Mouse (Mus musculus): ENCODE results near the gene Oxld1. TPM values are rescaled to one million over a fixed set of nuclear protein-coding genes. Genes with fewer than 3 reads are reported as not detected.
"Not testable (repeated sequence)": the region's sequence is repeated elsewhere in the genome, so short reads cannot be mapped to it uniquely, and the experiment has no call there.

The Oxld1 gene
- polyA plus RNA-seq, 1 experiment from 2014 or later, result 19.6 TPM

- peaks cover 20% of the 10 kb centered on the region for H3K36me3 ChIP-seq (ENCODE audit: control insufficient read depth, insufficient read depth, low read length)
- WGBS (ENCODE audit: insufficient replicate concordance), result 68% methylated on average over 9 of the region's 9 CpGs
- H3K9me3 ChIP-seq (replicated peaks; ENCODE audit: control insufficient read depth, low read length), result no peaks in the 10 kb centered on the region
- no peak for ATAC-seq (replicated peaks; ENCODE audit: insufficient number of reproducible peaks, low FRiP score, low TSS enrichment)
- no peak overlapping the region for H3K4me3 ChIP-seq (ENCODE audit: low read depth, low read length)
- H3K9ac ChIP-seq (ENCODE audit: low read depth, low read length), result no peak overlapping the region
- H3K4me2 ChIP-seq, result no peak overlapping the region
- no peak overlapping the region; the same call in 1 of the 2 replicates for H3K27ac ChIP-seq (ENCODE audit: low read depth, low read length)
- H3K4me1 ChIP-seq (ENCODE audit: control insufficient read depth, insufficient read depth, low read length), result no peaks in the 10 kb centered on the region
- no peaks in the 10 kb centered on the region for H3K27me3 ChIP-seq (ENCODE audit: control insufficient read depth, insufficient read depth, low read length)
These were observed 34.1 kb downstream of the Oxld1 start for GRCm38 (mm10) chr11:120423569-120424295.

- ATAC-seq (replicated peaks; ENCODE audit: insufficient number of reproducible peaks, low FRiP score, low TSS enrichment), result no peak
- Histone ChIP-seq H3K4me3 (ENCODE audit: low read depth, low read length) (no peak overlapping the region), H3K27me3 (ENCODE audit: control insufficient read depth, insufficient read depth, low read length) (no peaks in the 10 kb centered on the region), H3K9me3 (replicated peaks; ENCODE audit: control insufficient read depth, low read length) (no peaks in the 10 kb centered on the region), H3K36me3 (ENCODE audit: control insufficient read depth, insufficient read depth, low read length) (peaks cover 19% of the 10 kb centered on the region), H3K4me1 (ENCODE audit: control insufficient read depth, insufficient read depth, low read length) (no peaks in the 10 kb centered on the region), H3K4me2 (no peak overlapping the region), H3K27ac (ENCODE audit: low read depth, low read length) (peak overlapping the region; percentile 29; the same call in 1 of the 2 replicates), H3K9ac (ENCODE audit: low read depth, low read length) (no peak overlapping the region)
- WGBS (ENCODE audit: insufficient replicate concordance), result 84% methylated on average over 13 of the region's 13 CpGs
These were observed 35.0 kb downstream of the Oxld1 start for GRCm38 (mm10) chr11:120422651-120423568.

GRCm38 (mm10) chr11:120418592-120418991 is 39.3 kb downstream of the Oxld1 start:
- no peak for ATAC-seq (replicated peaks; ENCODE audit: insufficient number of reproducible peaks, low FRiP score, low TSS enrichment)
- Histone ChIP-seq H3K27me3 (ENCODE audit: control insufficient read depth, insufficient read depth, low read length) (no peaks in the 10 kb centered on the region), H3K4me1 (ENCODE audit: control insufficient read depth, insufficient read depth, low read length) (no peaks in the 10 kb centered on the region), H3K4me3 (ENCODE audit: low read depth, low read length) (no peak overlapping the region), H3K9ac (ENCODE audit: low read depth, low read length) (no peak overlapping the region), H3K4me2 (no peak overlapping the region), H3K27ac (ENCODE audit: low read depth, low read length) (no peak overlapping the region), H3K9me3 (replicated peaks; ENCODE audit: control insufficient read depth, low read length) (no peaks in the 10 kb centered on the region), H3K36me3 (ENCODE audit: control insufficient read depth, insufficient read depth, low read length) (peaks cover 19% of the 10 kb centered on the region)
- 94% methylated on average over 1 of the region's 1 CpGs for WGBS (ENCODE audit: insufficient replicate concordance)

- Histone ChIP-seq H3K4me2 (no peak overlapping the region), H3K9ac (ENCODE audit: low read depth, low read length) (no peak overlapping the region), H3K27ac (ENCODE audit: low read depth, low read length) (no peak overlapping the region), H3K9me3 (replicated peaks; ENCODE audit: control insufficient read depth, low read length) (no peaks in the 10 kb centered on the region), H3K4me1 (ENCODE audit: control insufficient read depth, insufficient read depth, low read length) (no peaks in the 10 kb centered on the region), H3K27me3 (ENCODE audit: control insufficient read depth, insufficient read depth, low read length) (no peaks in the 10 kb centered on the region), H3K4me3 (ENCODE audit: low read depth, low read length) (no peak overlapping the region), H3K36me3 (ENCODE audit: control insufficient read depth, insufficient read depth, low read length) (peaks cover 24% of the 10 kb centered on the region)
- no peak for ATAC-seq (replicated peaks; ENCODE audit: insufficient number of reproducible peaks, low FRiP score, low TSS enrichment)
- 79% methylated on average over 7 of the region's 7 CpGs for WGBS (ENCODE audit: insufficient replicate concordance)
These were observed 40.0 kb downstream of the Oxld1 start for GRCm38 (mm10) chr11:120417852-120418251.

GRCm38 (mm10) chr11:120413621-120414020 is 44.2 kb downstream of the Oxld1 start:
- H3K36me3 ChIP-seq (ENCODE audit: control insufficient read depth, insufficient read depth, low read length), result peaks cover 41% of the 10 kb centered on the region
- not testable (repeated sequence) for H3K4me2 ChIP-seq; H3K4me3 ChIP-seq (ENCODE audit: low read depth, low read length); H3K9ac ChIP-seq (ENCODE audit: low read depth, low read length); H3K27ac ChIP-seq (ENCODE audit: low read depth, low read length); ATAC-seq (replicated peaks; ENCODE audit: insufficient number of reproducible peaks, low FRiP score, low TSS enrichment); H3K27me3 ChIP-seq (ENCODE audit: control insufficient read depth, insufficient read depth, low read length); H3K4me1 ChIP-seq (ENCODE audit: control insufficient read depth, insufficient read depth, low read length); H3K9me3 ChIP-seq (replicated peaks; ENCODE audit: control insufficient read depth, low read length)
- 96% methylated on average over 7 of the region's 10 CpGs for WGBS (ENCODE audit: insufficient replicate concordance)

Other genes with a start within 250 kb of the Oxld1 start
- 7.0 and 9.1 TPM in 2 replicates for gene Bahcc1, start 225.1 kb downstream of the Oxld1 start, polyA plus RNA-seq (2014; fragmentation: Nextera tagmentation; extraction: Ambion mirVana)
- gene Actg1, start 109.5 kb downstream of the Oxld1 start, polyA plus RNA-seq (2014; fragmentation: Nextera tagmentation; extraction: Ambion mirVana), result 1,448 and 1,508 TPM in 2 replicates
- gene Fscn2, start 96.5 kb downstream of the Oxld1 start, polyA plus RNA-seq (2014; fragmentation: Nextera tagmentation; extraction: Ambion mirVana), result 0.57 TPM in 1 of 2 replicates, not detected in the other
- 24.2 and 29.6 TPM in 2 replicates for gene Faap100, start 79.3 kb downstream of the Oxld1 start, polyA plus RNA-seq (2014; fragmentation: Nextera tagmentation; extraction: Ambion mirVana)
- gene Nploc4, start 20.4 kb downstream of the Oxld1 start, polyA plus RNA-seq (2014; fragmentation: Nextera tagmentation; extraction: Ambion mirVana), result 31.0 and 36.7 TPM in 2 replicates
- gene Tspan10, start 15.4 kb downstream of the Oxld1 start, polyA plus RNA-seq (2014; fragmentation: Nextera tagmentation; extraction: Ambion mirVana), result not detected in 2 replicates
- gene Pde6g, start 4.6 kb downstream of the Oxld1 start, polyA plus RNA-seq (2014; fragmentation: Nextera tagmentation; extraction: Ambion mirVana), result 0.24 TPM in 1 of 2 replicates, not detected in the other
- 21.3 and 27.5 TPM in 2 replicates for gene Ccdc137, start within 50 bp of the Oxld1 start, polyA plus RNA-seq (2014; fragmentation: Nextera tagmentation; extraction: Ambion mirVana)
- gene Arl16, start 9.5 kb upstream of the Oxld1 start, polyA plus RNA-seq (2014; fragmentation: Nextera tagmentation; extraction: Ambion mirVana), result 43.6 and 48.4 TPM in 2 replicates
- 222 and 232 TPM in 2 replicates for gene Mrpl12, start 26.5 kb upstream of the Oxld1 start, polyA plus RNA-seq (2014; fragmentation: Nextera tagmentation; extraction: Ambion mirVana)
- 44.2 and 48.3 TPM in 2 replicates for gene Slc25a10, start 33.8 kb upstream of the Oxld1 start, polyA plus RNA-seq (2014; fragmentation: Nextera tagmentation; extraction: Ambion mirVana)
- gene Gcgr, start 72.6 kb upstream of the Oxld1 start, polyA plus RNA-seq (2014; fragmentation: Nextera tagmentation; extraction: Ambion mirVana), result 1.5 and 1.8 TPM in 2 replicates
- 157 and 168 TPM in 2 replicates for gene Mcrip1, start 91.7 kb upstream of the Oxld1 start, polyA plus RNA-seq (2014; fragmentation: Nextera tagmentation; extraction: Ambion mirVana)
- gene Ppp1r27, start 93.1 kb upstream of the Oxld1 start, polyA plus RNA-seq (2014; fragmentation: Nextera tagmentation; extraction: Ambion mirVana), result not detected in 2 replicates
- gene P4hb, start 115.2 kb upstream of the Oxld1 start, polyA plus RNA-seq (2014; fragmentation: Nextera tagmentation; extraction: Ambion mirVana), result 506 and 569 TPM in 2 replicates
- 468 and 477 TPM in 2 replicates for gene Arhgdia, start 123.6 kb upstream of the Oxld1 start, polyA plus RNA-seq (2014; fragmentation: Nextera tagmentation; extraction: Ambion mirVana)
- gene Alyref, start 140.3 kb upstream of the Oxld1 start, polyA plus RNA-seq (2014; fragmentation: Nextera tagmentation; extraction: Ambion mirVana), result 333 and 334 TPM in 2 replicates
- gene Anapc11, start 140.4 kb upstream of the Oxld1 start, polyA plus RNA-seq (2014; fragmentation: Nextera tagmentation; extraction: Ambion mirVana), result 200 and 201 TPM in 2 replicates
- gene Npb, start 150.4 kb upstream of the Oxld1 start, polyA plus RNA-seq (2014; fragmentation: Nextera tagmentation; extraction: Ambion mirVana), result 8.8 and 9.1 TPM in 2 replicates
- 79.2 and 79.9 TPM in 2 replicates for gene Pcyt2, start 159.9 kb upstream of the Oxld1 start, polyA plus RNA-seq (2014; fragmentation: Nextera tagmentation; extraction: Ambion mirVana)
- gene Sirt7, start 167.2 kb upstream of the Oxld1 start, polyA plus RNA-seq (2014; fragmentation: Nextera tagmentation; extraction: Ambion mirVana), result 18.8 and 22.5 TPM in 2 replicates
- gene Mafg, start 175.5 kb upstream of the Oxld1 start, polyA plus RNA-seq (2014; fragmentation: Nextera tagmentation; extraction: Ambion mirVana), result 19.4 and 20.2 TPM in 2 replicates
- gene Pycr1, start 185.7 kb upstream of the Oxld1 start, polyA plus RNA-seq (2014; fragmentation: Nextera tagmentation; extraction: Ambion mirVana), result 22.8 and 24.9 TPM in 2 replicates
- gene Myadml2, start 190.1 kb upstream of the Oxld1 start, polyA plus RNA-seq (2014; fragmentation: Nextera tagmentation; extraction: Ambion mirVana), result 8.1 and 12.3 TPM in 2 replicates
- 1.4 and 1.5 TPM in 2 replicates for gene Notum, start 203.1 kb upstream of the Oxld1 start, polyA plus RNA-seq (2014; fragmentation: Nextera tagmentation; extraction: Ambion mirVana)
- gene Aspscr1, start 214.9 kb upstream of the Oxld1 start, polyA plus RNA-seq (2014; fragmentation: Nextera tagmentation; extraction: Ambion mirVana), result 93.9 and 103 TPM in 2 replicates